Mouse (Mus musculus) myocyte (in vitro differentiated cells): ENCODE measurements at regions not wholly inside any gene's neighbourhood (a gene's known extent, or its start where the extent isn't known, plus 50 kb on each side); places are given as distances from the start of the nearest gene placed in this dataset.

Source experiments
- H3K27me3 ChIP-seq: one replicate; pipeline ENCODE4 v1.6.1; 2011; ENCODE audit not compliant: control insufficient read depth, insufficient read depth, insufficient read length
- H3K36me3 ChIP-seq: one replicate; pipeline ENCODE4 v1.6.1; 2011; ENCODE audit not compliant: control insufficient read depth, insufficient read depth
- H3K4me2 ChIP-seq: one replicate; pipeline ENCODE4 v1.6.1; 2011; ENCODE audit warnings: low read depth, control low read depth
- H3K4me3 ChIP-seq: one replicate; pipeline ENCODE4 v1.5.1; 2011; ENCODE audit warnings: mild to moderate bottlenecking, control low read depth, moderate library complexity
- H3K79me2 ChIP-seq: one replicate; pipeline ENCODE4 v1.6.1; 2011; ENCODE audit not compliant: control insufficient read depth, insufficient read depth
- H3ac ChIP-seq: one replicate; pipeline ENCODE4 v1.6.1; 2011; ENCODE audit not compliant: control insufficient read depth, insufficient read length
- CEBPB ChIP-seq: IDR thresholded peaks from 2 replicates; pipeline ENCODE4 v1.6.1; 2011; ENCODE audit warnings: mild to moderate bottlenecking, moderate library complexity; ENCODE audit not compliant: poor library complexity, insufficient read depth, severe bottlenecking
- E2F4 ChIP-seq: IDR thresholded peaks from one replicate; pipeline ENCODE4 v1.6.1; 2011; ENCODE audit warnings: mild to moderate bottlenecking, control low read depth, moderate library complexity; ENCODE audit not compliant: insufficient read depth
- MAX ChIP-seq: IDR thresholded peaks from one replicate; pipeline ENCODE4 v1.6.1; 2011; ENCODE audit warnings: low read depth, mild to moderate bottlenecking, control low read depth
- MYOD1 ChIP-seq, 3 experiments: IDR thresholded peaks; one replicate each; pipeline ENCODE4 v1.6.1; 2011; ENCODE audit warnings: control low read depth in 2 of 3, low read depth in 2 of 3, mild to moderate bottlenecking in 2 of 3, moderate library complexity in 1 of 3; ENCODE audit not compliant: insufficient read length in 2 of 3, control insufficient read depth in 1 of 3
- MYOG ChIP-seq, 3 experiments: IDR thresholded peaks; one replicate each; pipeline ENCODE4 v1.6.1; 2011; ENCODE audit warnings: control low read depth in 2 of 3, low read depth in 2 of 3, mild to moderate bottlenecking in 2 of 3; ENCODE audit not compliant: insufficient read length in 2 of 3, control insufficient read depth in 1 of 3, insufficient read depth in 1 of 3
- POLR2A ChIP-seq: IDR thresholded peaks from one replicate; pipeline ENCODE4 v1.6.1; 2011; ENCODE audit warnings: low read depth, mild to moderate bottlenecking, control low read depth, moderate library complexity; ENCODE audit not compliant: insufficient read length
- POLR2AphosphoS2 ChIP-seq: IDR thresholded peaks from one replicate; pipeline ENCODE4 v1.6.1; 2011; ENCODE audit warnings: low read depth, control low read depth; ENCODE audit not compliant: insufficient read length
- REST ChIP-seq: IDR thresholded peaks from one replicate; pipeline ENCODE4 v1.6.1; 2011; ENCODE audit warnings: mild to moderate bottlenecking, control low read depth, moderate library complexity; ENCODE audit not compliant: insufficient read depth, insufficient read length
- SRF ChIP-seq: IDR thresholded peaks from one replicate; pipeline ENCODE4 v1.6.1; 2011; ENCODE audit warnings: low read depth; ENCODE audit not compliant: control insufficient read depth, insufficient read length
- TCF12 ChIP-seq: IDR thresholded peaks from one replicate; pipeline ENCODE4 v1.6.1; 2011; ENCODE audit warnings: mild to moderate bottlenecking, control low read depth; ENCODE audit not compliant: poor library complexity, insufficient read depth, severe bottlenecking
- TCF3 ChIP-seq: IDR thresholded peaks from one replicate; pipeline ENCODE4 v1.6.1; 2011; ENCODE audit warnings: low read depth, control low read depth; ENCODE audit not compliant: insufficient read length
- USF1 ChIP-seq: IDR thresholded peaks from one replicate; pipeline ENCODE4 v1.6.1; 2011; ENCODE audit warnings: low read depth, mild to moderate bottlenecking, control low read depth, moderate library complexity

GRCm38 (mm10) chr19:21144659-21145283 lies 127.3 kb upstream of the Zfand5 start:
- H3K4me2 ChIP-seq, result peak overlapping the region; percentile 65

DNA sequence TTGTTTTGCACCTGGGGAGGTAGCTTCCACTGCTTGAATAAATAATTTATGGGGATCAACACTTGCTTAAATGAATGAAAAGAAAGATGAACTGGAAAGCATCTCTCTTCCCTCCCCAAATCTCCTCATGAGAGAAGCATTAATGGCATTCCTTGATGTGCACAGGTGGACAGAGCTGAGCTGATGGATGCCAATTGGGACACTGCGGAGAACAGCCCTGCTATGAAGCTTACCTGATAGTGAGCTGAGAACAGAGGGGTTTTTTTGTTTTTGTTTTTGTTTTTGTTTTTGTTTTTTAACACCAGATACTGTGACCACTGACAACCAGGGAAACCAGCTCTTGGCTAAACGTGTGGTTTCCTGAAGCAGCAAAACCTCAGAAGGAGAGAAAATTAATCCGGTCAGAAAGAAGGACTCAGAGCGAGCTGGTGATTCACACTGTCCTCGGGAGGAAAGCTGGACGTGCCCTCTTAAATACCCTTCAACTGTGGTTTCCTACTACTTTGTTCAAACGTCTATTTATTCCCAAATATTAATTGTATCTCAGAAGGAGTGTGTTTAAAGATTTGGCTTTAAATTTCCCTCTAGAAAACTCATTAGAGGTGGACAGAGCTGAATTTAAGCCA lies 128.0 kb upstream of the Zfand5 start:
- H3K27me3 ChIP-seq, result no peaks in the 10 kb centered on the region
- H3K36me3 ChIP-seq, result no peaks in the 10 kb centered on the region
- no peak overlapping the region for H3K4me3 ChIP-seq
- no peaks in the 10 kb centered on the region for H3K79me2 ChIP-seq
- H3ac ChIP-seq, result no peak overlapping the region
- H3K4me2 ChIP-seq, result peak overlapping the region; percentile 65
- TF ChIP-seq TCF3 (no peak), SRF (no peak), MYOD1 (IDR thresholded peaks at IDR 0.05; ENCODE audit: control insufficient read depth in 1 of 3, insufficient read length in 2 of 3, low read depth in 2 of 3) (no peak), TCF12 (no peak), MAX (no peak), CEBPB (no peak), POLR2AphosphoS2 (no peak), E2F4 (no peak), MYOG (IDR thresholded peaks at IDR 0.05; ENCODE audit: control insufficient read depth in 1 of 3, insufficient read depth in 1 of 3, insufficient read length in 2 of 3, low read depth in 2 of 3) (no peak), POLR2A (no peak), REST (no peak), USF1 (no peak)

More at GRCm38 (mm10) chr19:21144659-21145283, 127.3 kb upstream of the Zfand5 start:
- no peak for TF ChIP-seq POLR2AphosphoS2
- peak; percentile 31 to 80 (median 38) for TF ChIP-seq MYOD1 (IDR thresholded peaks at IDR 0.05; ENCODE audit: control insufficient read depth in 1 of 3, insufficient read length in 2 of 3, low read depth in 2 of 3)
- TF ChIP-seq MYOG (IDR thresholded peaks at IDR 0.05; ENCODE audit: control insufficient read depth in 1 of 3, insufficient read depth in 1 of 3, insufficient read length in 2 of 3, low read depth in 2 of 3), result peak in 2 of 3 experiments; percentile 68 to 73
- Histone ChIP-seq H3K79me2 (no peaks in the 10 kb centered on the region), H3K36me3 (no peaks in the 10 kb centered on the region), H3ac (no peak overlapping the region), H3K4me3 (no peak overlapping the region), H3K27me3 (no peaks in the 10 kb centered on the region)

DNA sequence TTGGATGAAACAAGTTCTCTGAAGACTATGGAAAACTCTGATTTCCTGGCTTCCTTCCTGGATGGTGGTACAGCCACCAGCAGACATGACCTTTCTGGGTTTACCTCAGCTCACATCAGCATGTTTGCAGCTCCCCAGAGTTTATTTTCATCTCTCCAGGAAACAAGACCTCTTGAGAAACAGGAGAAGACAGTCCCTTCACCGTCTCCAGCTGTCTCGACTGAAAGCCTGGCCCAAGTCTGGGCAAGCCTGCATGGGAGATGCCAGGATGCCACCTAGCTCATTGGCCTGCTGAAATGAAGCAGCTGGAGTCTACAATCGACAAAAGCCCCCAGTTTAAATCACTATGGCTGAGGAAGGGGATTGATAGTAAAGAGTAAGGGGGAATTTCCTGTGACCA lies 131.6 kb upstream of the Zfand5 start:
- TF ChIP-seq SRF (no peak), MYOD1 (IDR thresholded peaks at IDR 0.05; ENCODE audit: control insufficient read depth in 1 of 3, insufficient read length in 2 of 3, low read depth in 2 of 3) (peak in 2 of 3 experiments; percentile 5 to 23), MYOG (IDR thresholded peaks at IDR 0.05; ENCODE audit: control insufficient read depth in 1 of 3, insufficient read depth in 1 of 3, insufficient read length in 2 of 3, low read depth in 2 of 3) (peak in 2 of 3 experiments; percentile 49 to 65)
- H3K27me3 ChIP-seq, result no peaks in the 10 kb centered on the region
- no peaks in the 10 kb centered on the region for H3K36me3 ChIP-seq
- no peaks in the 10 kb centered on the region for H3K79me2 ChIP-seq
- H3ac ChIP-seq, result no peak overlapping the region
- H3K4me3 ChIP-seq, result no peak overlapping the region
- no peak overlapping the region for H3K4me2 ChIP-seq

DNA sequence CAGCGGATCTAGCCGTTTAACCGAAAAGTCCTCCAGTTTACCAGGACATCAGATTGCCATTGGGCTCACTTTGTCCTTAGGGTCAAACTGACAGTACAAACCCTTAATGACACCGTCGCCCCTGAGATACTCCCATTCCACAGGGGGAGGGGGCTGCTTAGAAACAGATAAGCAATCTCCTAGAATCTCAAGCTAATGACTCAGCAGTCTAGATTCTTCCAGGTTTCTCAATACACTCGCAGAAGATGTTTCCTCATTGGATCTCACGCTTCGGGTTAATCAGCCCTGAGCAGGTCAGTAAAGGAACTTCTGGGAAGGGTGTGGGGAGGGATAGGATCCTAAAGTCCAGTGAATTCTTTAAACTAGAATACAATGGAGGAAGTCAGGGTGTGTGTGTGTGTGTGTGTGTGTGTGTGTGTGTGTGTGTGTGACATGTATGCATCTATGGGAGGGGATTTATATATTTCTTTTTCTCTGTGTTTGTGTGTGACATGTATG lies 133.0 kb upstream of the Zfand5 start:
- Histone ChIP-seq H3K4me3 (no peak overlapping the region), H3K79me2 (no peaks in the 10 kb centered on the region), H3ac (no peak overlapping the region), H3K36me3 (no peaks in the 10 kb centered on the region), H3K27me3 (no peaks in the 10 kb centered on the region), H3K4me2 (no peak overlapping the region)
- TF ChIP-seq SRF (no peak), USF1 (no peak), MAX (no peak), E2F4 (no peak), POLR2A (no peak), TCF12 (no peak), REST (no peak), POLR2AphosphoS2 (no peak), MYOD1 (IDR thresholded peaks at IDR 0.05; ENCODE audit: control insufficient read depth in 1 of 3, insufficient read length in 2 of 3, low read depth in 2 of 3) (no peak), CEBPB (no peak), TCF3 (no peak), MYOG (IDR thresholded peaks at IDR 0.05; ENCODE audit: control insufficient read depth in 1 of 3, insufficient read depth in 1 of 3, insufficient read length in 2 of 3, low read depth in 2 of 3) (no peak)

- Histone ChIP-seq H3K4me2 (no peak overlapping the region), H3K27me3 (no peaks in the 10 kb centered on the region), H3K4me3 (no peak overlapping the region), H3ac (no peak overlapping the region), H3K79me2 (no peaks in the 10 kb centered on the region), H3K36me3 (no peaks in the 10 kb centered on the region)
- TF ChIP-seq TCF12 (no peak), MYOD1 (IDR thresholded peaks at IDR 0.05; ENCODE audit: control insufficient read depth in 1 of 3, insufficient read length in 2 of 3, low read depth in 2 of 3) (no peak), CEBPB (no peak), POLR2AphosphoS2 (no peak), E2F4 (no peak), MYOG (IDR thresholded peaks at IDR 0.05; ENCODE audit: control insufficient read depth in 1 of 3, insufficient read depth in 1 of 3, insufficient read length in 2 of 3, low read depth in 2 of 3) (no peak), USF1 (no peak), SRF (no peak), REST (no peak), POLR2A (no peak), MAX (no peak)
These were observed 135.3 kb upstream of the Zfand5 start for GRCm38 (mm10) chr19:21136756-21137155.
